Mouse (Mus musculus) urinary bladder, postnatal 0 days (tissue): ENCODE results near the gene Adh6b. TPM values are rescaled to one million over a fixed set of nuclear protein-coding genes. Genes with fewer than 3 reads are reported as not detected.

ENCODE experiments used
- polyA plus RNA-seq: library from polyadenylated mRNA; unstranded; fragments of >200 nt; fragmentation: Nextera tagmentation; extraction: Ambion mirVana; gene quantifications from 2 replicates; pipeline ENCODE4 v1.2.1, GENCODE M21; 2015

Adh6b gene
- polyA plus RNA-seq: 0.24 TPM in 1 of 2 replicates, not detected in the other

DNA sequence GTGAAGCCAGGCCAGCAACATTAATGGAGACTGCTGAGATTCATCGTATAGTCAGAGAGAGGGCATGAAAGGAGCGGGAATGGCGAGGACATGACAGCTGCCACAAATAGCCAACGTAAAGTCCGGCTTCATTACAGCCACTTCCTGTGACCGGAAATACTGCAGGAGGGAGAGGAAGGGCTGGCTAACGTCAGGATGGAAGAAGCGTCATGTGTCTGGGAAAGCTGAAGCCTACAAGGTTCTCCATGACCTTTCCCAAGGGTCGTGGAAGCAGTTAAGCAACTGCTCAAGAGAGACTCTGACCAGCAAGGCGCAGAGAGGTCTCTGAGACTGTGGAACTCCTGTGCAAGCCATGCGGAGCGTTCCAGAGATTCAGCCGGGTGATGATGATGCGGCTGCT is at the start of gene Adh6b:
Adh6b (plus strand) TSS at position 305 of the 400 bp plus-strand sequence.

DNA sequence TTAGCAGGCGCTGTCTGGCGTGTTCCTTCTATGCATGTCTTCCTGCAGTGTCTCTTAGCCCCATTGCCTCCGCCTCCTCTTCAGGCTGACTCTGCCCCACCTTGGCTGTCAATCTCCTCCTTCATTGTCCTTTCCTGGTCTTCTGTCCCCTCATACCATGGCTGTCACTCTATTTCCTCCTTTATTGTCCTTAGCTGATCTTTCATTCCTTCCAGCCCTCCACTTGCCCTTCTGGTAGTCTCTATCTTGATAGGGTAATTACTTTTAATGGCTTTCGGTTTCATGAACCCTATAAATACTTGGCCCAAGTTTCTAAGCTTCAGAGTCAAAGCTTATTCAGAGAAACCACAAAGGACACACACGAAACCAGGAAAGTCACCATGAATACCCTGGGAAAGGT is 28.6 kb upstream of the Adh6b start, which contains the start of gene Adh6a:
Adh6a (plus strand) TSS at position 322 of the 400 bp plus-strand sequence.

Other genes starting within 250 kb of the Adh6b start
- 5.0 and 7.9 TPM in 2 replicates for gene Trmt10a, start 198.3 kb upstream of the Adh6b start, polyA plus RNA-seq
- gene Mttp, start 196.8 kb upstream of the Adh6b start, polyA plus RNA-seq: 3.5 and 3.7 TPM in 2 replicates
- gene 4930579F01Rik, start 147.9 kb upstream of the Adh6b start, polyA plus RNA-seq: not detected in 2 replicates
- 2.0 and 2.9 TPM in 2 replicates for gene Adh7, start 124.0 kb upstream of the Adh6b start, polyA plus RNA-seq
- gene Adh1, start 80.8 kb upstream of the Adh6b start, polyA plus RNA-seq: 675 and 751 TPM in 2 replicates
- 0.31 and 0.34 TPM in 2 replicates for gene Adh6a, start 28.5 kb upstream of the Adh6b start, polyA plus RNA-seq
- not detected in 2 replicates for gene Adh4, start 73.7 kb downstream of the Adh6b start, polyA plus RNA-seq
- gene Adh5, start 101.3 kb downstream of the Adh6b start, polyA plus RNA-seq: 109 and 120 TPM in 2 replicates
- 27.1 and 27.6 TPM in 2 replicates for gene Metap1, start 147.7 kb downstream of the Adh6b start, polyA plus RNA-seq
- gene Eif4e, start 184.4 kb downstream of the Adh6b start, polyA plus RNA-seq: 150 and 170 TPM in 2 replicates